Comparison of ENCODE assay signal across 8 mouse cellular contexts in the genomic region with DNA sequence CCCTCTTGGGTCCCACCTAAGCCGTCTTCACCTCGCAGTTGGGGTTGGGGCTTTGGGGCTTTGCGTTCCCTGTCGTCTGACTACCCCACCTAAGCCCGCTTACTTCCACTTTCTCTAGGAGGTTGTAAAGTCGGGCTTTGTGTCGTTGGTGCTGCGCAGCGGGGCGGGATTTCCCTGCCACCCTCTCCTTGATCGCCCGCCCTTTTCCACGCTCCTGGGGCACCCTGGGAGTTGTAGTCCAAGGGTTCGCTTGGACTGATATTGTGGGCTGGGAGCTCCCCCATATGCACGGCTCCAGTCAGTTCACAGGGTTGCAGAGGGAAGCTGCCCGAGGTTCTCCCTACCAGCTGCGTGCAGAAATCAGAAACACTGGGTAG.
DNase-seq lines count a peak whose midpoint lies in the region; ATAC-seq lines count a peak whose summit lies in the region.

No protein-coding gene starts in this region.

- peaks cover 12% of the 10 kb centered on the region; the same call in 1 of the 2 replicates for H3K4me1 ChIP-seq in hindbrain, embryonic 10.5 days (replicated peaks)
- H3K4me1 ChIP-seq in lung, embryonic 15.5 days, result no peaks in the 10 kb centered on the region

- H3K27ac ChIP-seq in hindbrain, embryonic 10.5 days, result peak overlapping the region; percentile 98
- peak overlapping the region; percentile 95 for H3K27ac ChIP-seq in lung, embryonic 15.5 days

- peak overlapping the region; percentile 40 for H3K4me2 ChIP-seq in lung, embryonic 15.5 days

- DNase-seq in T-cell, adult 2 months (ENCODE audit: low spot score), result peak; percentile 91
- peak; percentile 89 to 94 for DNase-seq in cerebellum, postnatal 10 days
- DNase-seq in frontal cortex, adult 2 months (ENCODE audit: extremely low spot score in 1 of 2, low spot score in 1 of 2), result peak; percentile 78 to 87
- peak; percentile 83 for DNase-seq in hindbrain, embryonic 10.5 days (ENCODE audit: low spot score)
- DNase-seq in layer of hippocampus, adult 9-10 months (ENCODE audit: low spot score), result peak; percentile 60
- DNase-seq in retina, adult 2 months (ENCODE audit: low read depth, low spot score), result peak; percentile 80
- DNase-seq in thymus, postnatal 36 days, result peak; percentile 80 to 90

- no peaks in the 10 kb centered on the region for H3K27me3 ChIP-seq in hindbrain, embryonic 10.5 days (ENCODE audit: insufficient read depth, poor library complexity, severe bottlenecking)
- no peaks in the 10 kb centered on the region for H3K27me3 ChIP-seq in lung, embryonic 15.5 days

- peak overlapping the region; percentile 68 for H3K4me3 ChIP-seq in hindbrain, embryonic 10.5 days
- H3K4me3 ChIP-seq in lung, embryonic 15.5 days, result peak overlapping the region; percentile 64

- ATAC-seq in lung, embryonic 15.5 days (ENCODE audit: borderline replicate concordance, extremely low read depth, low FRiP score, low TSS enrichment), result peak; percentile 94

- peak overlapping the region; percentile 84 for H3K9ac ChIP-seq in lung, embryonic 15.5 days

- H3K9me3 ChIP-seq in hindbrain, embryonic 10.5 days, result no peaks in the 10 kb centered on the region
- H3K9me3 ChIP-seq in lung, embryonic 15.5 days, result no peaks in the 10 kb centered on the region

- no peaks in the 10 kb centered on the region for H3K36me3 ChIP-seq in hindbrain, embryonic 10.5 days
- H3K36me3 ChIP-seq in lung, embryonic 15.5 days, result no peaks in the 10 kb centered on the region

- WGBS in hindbrain, embryonic 10.5 days, result 17% methylated on average over 17 of the region's 17 CpGs
- 11% methylated on average over 17 of the region's 17 CpGs for WGBS in lung, embryonic 15.5 days

Comparison
In these comparisons a context has a peak if more than half of its experiments do, and no peak if none do; other contexts are left out.
1. Peak in every context shown above with its lines: DNase-seq, ATAC-seq, H3K4me3 ChIP-seq and H3K27ac ChIP-seq.